Mouse (Mus musculus) bone marrow macrophage, adult 2 months (primary cell): Measurements from ENCODE around the gene Gm3435. TPM values are rescaled to one million over a fixed set of nuclear protein-coding genes. Genes with fewer than 3 reads are reported as not detected.
A peak's percentile ranks its signal among the peaks of the same experiment; 100 is the strongest.
"Not testable (repeated sequence)": the region's sequence is repeated elsewhere in the genome, so short reads cannot be mapped to it uniquely, and the experiment has no call there.

Source experiments
- H3K27ac ChIP-seq: 2 replicates; pipeline ENCODE4 v1.5.1; 2012; ENCODE audit warnings: low read depth, low read length; ENCODE audit not compliant: insufficient read depth
- H3K4me1 ChIP-seq: 2 replicates; pipeline ENCODE4 v1.6.1; 2012; ENCODE audit warnings: low read length; ENCODE audit not compliant: control insufficient read depth, insufficient read depth
- H3K4me3 ChIP-seq: 2 replicates; pipeline ENCODE4 v1.5.1; 2012; ENCODE audit warnings: mild to moderate bottlenecking, low read length, moderate library complexity; ENCODE audit not compliant: insufficient read depth
- CTCF ChIP-seq: IDR thresholded peaks from 2 replicates; pipeline ENCODE4 v1.5.1; 2012; ENCODE audit warnings: low read depth, mild to moderate bottlenecking, low read length, moderate library complexity
- POLR2A ChIP-seq: IDR thresholded peaks from 2 replicates; pipeline ENCODE4 v1.6.1; 2012; ENCODE audit warnings: mild to moderate bottlenecking, low read depth, low read length, borderline replicate concordance
- polyA plus RNA-seq: library from polyadenylated mRNA; stranded (reverse); fragments of >200 nt; gene quantifications from 2 replicates; pipeline ENCODE4 v1.2.4, GENCODE M21; 2012; ENCODE audit not compliant: missing spikeins, insufficient read depth, insufficient read length

Gene Gm3435
- polyA plus RNA-seq = 10.0 and 12.1 TPM in 2 replicates

DNA sequence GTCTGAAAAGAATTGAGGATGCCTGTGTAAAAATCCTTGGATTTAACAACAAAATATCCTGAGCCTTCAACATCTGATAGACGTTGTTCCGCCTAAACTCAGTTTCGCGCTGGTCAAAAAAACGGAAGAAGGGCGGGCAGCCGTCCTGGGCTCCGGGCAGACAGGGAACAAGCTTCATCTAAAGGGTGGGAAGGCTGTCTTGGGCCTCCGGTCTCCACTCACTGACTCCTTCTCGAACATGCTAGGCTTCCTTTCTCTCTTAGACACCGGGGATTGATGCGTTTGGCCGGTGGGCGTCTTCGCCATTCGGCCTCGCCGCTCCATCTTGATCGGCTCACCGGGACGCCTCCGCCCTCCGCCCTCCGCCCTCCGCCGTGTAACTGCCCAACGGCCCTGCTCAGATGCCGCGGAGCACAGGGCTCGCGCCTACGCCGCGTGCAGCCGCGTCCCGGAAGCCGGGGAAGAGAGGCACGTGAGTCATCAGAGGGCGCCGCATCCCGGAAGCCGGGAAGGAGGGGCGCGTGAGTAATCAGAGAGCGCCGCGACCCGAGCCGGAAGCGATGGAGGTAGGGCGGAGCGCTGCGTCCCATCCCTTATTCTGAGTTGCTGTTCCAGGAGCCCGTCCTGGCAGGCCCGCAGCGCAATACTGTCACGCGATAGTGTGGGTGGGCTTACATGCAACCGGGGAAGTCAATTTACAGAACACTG is at the start of gene Gm3435:
Gene Gm3435 (plus strand): TSS at position 471 of the 708 bp plus-strand sequence.
- not testable (repeated sequence) for H3K27ac ChIP-seq, H3K4me3 ChIP-seq, H3K4me1 ChIP-seq

GRCm38 (mm10) chr17:14960520-14960919 is 49.5 kb upstream of the Gm3435 start:
- TF ChIP-seq POLR2A (no peak), CTCF (no peak)
- Histone ChIP-seq H3K27ac (no peak overlapping the region), H3K4me3 (peak overlapping the region; percentile 84), H3K4me1 (peaks cover 2% of the 10 kb centered on the region; the same call in 1 of the 2 replicates)

- H3K4me3 ChIP-seq = peak within 1 kb of the TSS; percentile 84
- not testable (repeated sequence) for H3K27ac ChIP-seq, H3K4me1 ChIP-seq
These were observed 48.9 kb upstream of the Gm3435 start, which contains the start of gene Phf10 for GRCm38 (mm10) chr17:14960951-14961556. Gene Phf10, minus strand, starts transcription at chr17:14961273.

- H3K4me3 ChIP-seq, H3K27ac ChIP-seq, H3K4me1 ChIP-seq: not testable (repeated sequence)
These were observed 48.3 kb upstream of the Gm3435 start for GRCm38 (mm10) chr17:14961557-14962154.

DNA sequence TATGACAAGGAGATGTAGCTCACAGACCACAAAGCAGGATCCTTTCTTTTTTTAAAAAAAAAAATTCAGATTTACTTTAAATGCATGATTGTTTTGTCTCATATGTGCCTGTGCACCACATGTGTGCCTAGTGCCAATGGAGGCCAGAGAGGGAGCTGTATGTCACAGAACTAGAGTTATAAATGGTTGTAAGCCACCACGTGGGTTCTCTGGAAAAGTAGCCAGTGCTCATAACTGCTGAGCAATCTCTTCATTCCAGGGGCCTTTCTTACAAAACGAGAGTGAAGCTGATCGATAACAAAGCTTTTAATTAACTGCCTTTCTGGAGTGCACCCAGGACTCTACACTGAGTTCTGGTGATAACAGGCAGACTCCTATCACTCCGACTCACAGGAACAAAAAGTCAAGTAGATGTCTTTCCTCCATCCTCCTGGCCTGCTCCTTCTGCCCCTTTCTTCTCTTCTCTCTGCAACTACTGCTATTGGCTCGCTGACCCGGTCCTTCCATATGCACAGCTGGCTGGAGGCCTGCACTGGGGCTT is 41.5 kb upstream of the Gm3435 start:
- H3K27ac ChIP-seq, H3K4me3 ChIP-seq, H3K4me1 ChIP-seq: not testable (repeated sequence)

DNA sequence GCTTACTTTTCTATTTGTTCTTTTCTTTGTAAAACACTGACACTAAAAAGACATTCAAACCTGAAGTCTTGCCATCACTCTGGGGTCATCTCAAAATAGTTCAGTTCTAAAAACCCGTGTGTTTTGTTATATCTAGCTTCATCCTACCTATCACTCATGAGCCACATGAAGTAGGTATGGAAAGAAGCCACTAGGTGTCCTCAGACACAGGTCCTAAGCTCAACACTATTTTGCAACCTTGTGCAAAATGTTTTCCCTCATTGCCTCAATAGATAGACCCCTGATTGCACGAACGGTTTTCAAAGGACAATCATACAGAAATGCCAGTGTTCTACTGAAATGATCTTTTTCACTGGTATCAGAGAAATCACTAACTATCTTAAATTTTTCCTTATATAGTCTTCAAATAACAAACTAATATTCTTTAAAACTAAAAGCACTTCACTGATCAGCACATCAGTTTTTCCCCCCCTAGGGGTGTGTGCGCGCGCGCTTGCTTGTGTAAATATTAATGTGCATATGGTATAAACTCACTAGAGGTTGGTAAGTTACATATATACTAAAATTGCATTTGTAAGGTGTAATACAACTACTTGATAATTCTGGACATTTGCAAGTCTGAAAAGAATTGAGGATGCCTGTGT is 32.1 kb upstream of the Gm3435 start:
- H3K4me1 ChIP-seq, H3K4me3 ChIP-seq: not testable (repeated sequence)
- H3K27ac ChIP-seq = 0 out of 2 replicates have a peak overlapping the region, but pooled peaks have one; percentile 26

DNA sequence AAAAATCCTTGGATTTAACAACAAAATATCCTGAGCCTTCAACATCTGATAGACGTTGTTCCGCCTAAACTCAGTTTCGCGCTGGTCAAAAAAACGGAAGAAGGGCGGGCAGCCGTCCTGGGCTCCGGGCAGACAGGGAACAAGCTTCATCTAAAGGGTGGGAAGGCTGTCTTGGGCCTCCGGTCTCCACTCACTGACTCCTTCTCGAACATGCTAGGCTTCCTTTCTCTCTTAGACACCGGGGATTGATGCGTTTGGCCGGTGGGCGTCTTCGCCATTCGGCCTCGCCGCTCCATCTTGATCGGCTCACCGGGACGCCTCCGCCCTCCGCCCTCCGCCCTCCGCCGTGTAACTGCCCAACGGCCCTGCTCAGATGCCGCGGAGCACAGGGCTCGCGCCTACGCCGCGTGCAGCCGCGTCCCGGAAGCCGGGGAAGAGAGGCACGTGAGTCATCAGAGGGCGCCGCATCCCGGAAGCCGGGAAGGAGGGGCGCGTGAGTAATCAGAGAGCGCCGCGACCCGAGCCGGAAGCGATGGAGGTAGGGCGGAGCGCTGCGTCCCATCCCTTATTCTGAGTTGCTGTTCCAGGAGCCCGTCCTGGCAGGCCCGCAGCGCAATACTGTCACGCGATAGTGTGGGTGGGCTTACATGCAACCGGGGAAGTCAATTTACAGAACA is 31.5 kb upstream of the Gm3435 start, which contains the start of the genes 9030025P20Rik and Gm3417:
Gene 9030025P20Rik (plus strand): TSS at position 107 of the 677 bp plus-strand sequence.
Gene Gm3417 (minus strand): TSS at position 429 of the 677 bp plus-strand sequence.
- 0 out of 2 replicates have a peak within 1 kb of the TSS, but pooled peaks have one; percentile 26 for H3K27ac ChIP-seq
- H3K4me1 ChIP-seq, H3K4me3 ChIP-seq: not testable (repeated sequence)

- H3K27ac ChIP-seq = peak overlapping the region; percentile 52
- H3K4me1 ChIP-seq, H3K4me3 ChIP-seq: not testable (repeated sequence)
These were observed 19.8 kb upstream of the Gm3435 start for GRCm38 (mm10) chr17:14990116-14990702.

- H3K27ac ChIP-seq, H3K4me1 ChIP-seq: not testable (repeated sequence)
These were observed 17.3 kb upstream of the Gm3435 start for GRCm38 (mm10) chr17:14992522-14993138.

DNA sequence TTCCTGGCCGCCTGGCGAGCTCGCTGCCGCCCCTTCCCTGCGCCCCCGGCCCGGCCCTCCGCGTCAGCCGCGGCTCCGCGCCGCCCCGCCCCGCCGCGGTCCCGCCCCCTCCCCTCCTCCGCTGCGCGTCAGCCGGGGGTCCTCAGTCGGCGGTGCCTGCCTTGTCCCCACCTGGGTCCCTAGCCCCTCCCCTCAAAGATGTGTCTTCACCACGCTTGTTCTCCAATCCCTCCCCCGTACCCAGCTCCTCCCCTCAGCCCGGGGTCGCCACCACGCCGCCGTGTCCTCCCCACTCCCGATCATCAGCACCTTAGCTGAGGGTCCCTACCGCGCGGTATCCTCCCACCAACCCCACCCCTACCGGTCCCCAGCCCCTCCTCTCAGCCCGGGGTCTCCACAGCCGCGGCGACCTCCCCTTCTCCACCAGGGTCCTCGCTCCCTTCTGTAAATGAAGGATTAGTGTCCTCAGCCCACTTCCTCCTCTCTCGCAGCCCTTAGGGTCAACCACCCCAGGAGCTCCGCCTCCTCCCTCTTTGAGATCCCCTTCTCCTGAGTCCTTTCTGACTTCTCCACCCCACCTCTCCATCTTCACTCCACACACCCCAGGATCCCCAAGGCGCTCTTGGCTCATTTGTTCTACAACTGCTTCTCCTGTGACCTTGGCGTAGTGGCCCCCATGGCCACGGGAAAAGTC is 16.7 kb upstream of the Gm3435 start:
- not testable (repeated sequence) for H3K4me3 ChIP-seq, H3K4me1 ChIP-seq, H3K27ac ChIP-seq

More at GRCm38 (mm10) chr17:14992522-14993138, 17.3 kb upstream of the Gm3435 start:
- not testable (repeated sequence) for H3K4me3 ChIP-seq

DNA sequence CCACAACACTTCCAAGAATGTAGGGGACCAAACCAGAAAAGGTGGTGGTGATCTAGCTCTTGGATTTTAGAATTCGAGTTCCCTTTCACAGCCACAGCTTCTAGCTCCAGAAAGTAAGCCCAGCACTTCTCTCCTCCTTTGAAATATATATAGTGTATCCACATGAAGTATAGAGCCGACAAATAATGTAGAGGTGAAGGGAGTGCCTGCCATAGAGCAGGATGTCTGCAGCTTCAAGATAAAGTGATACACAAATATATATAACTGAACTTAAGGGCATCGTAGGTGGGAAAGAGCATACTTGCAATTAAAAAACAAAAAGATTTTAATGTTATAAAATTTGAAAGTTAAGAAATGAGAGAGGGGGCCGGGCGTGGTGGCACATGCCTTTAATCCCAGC is 15.8 kb upstream of the Gm3435 start:
- H3K27ac ChIP-seq, H3K4me3 ChIP-seq, H3K4me1 ChIP-seq: not testable (repeated sequence)

- H3K4me1 ChIP-seq, H3K4me3 ChIP-seq, H3K27ac ChIP-seq: not testable (repeated sequence)
These were observed 9.9 kb upstream of the Gm3435 start for GRCm38 (mm10) chr17:15000047-15000446.

GRCm38 (mm10) chr17:15009088-15009487 is 888 bp upstream of the Gm3435 start:
- H3K4me3 ChIP-seq, H3K27ac ChIP-seq, H3K4me1 ChIP-seq: not testable (repeated sequence)
